Mouse (Mus musculus) G1E (cell line): ENCODE measurements around the gene Tmem88.

Source experiments
- CTCF ChIP-seq: IDR thresholded peaks from 2 replicates; pipeline ENCODE4 v1.5.1; 2012; ENCODE audit warnings: low read depth, low read length, inconsistent platforms, mixed read lengths
- GATA1 ChIP-seq: IDR thresholded peaks from 2 replicates; pipeline ENCODE4 v1.6.1; 2012; ENCODE audit warnings: borderline replicate concordance, low read length, inconsistent platforms, mixed read lengths
- TAL1 ChIP-seq: conservative IDR thresholded peaks from 2 replicates; pipeline ENCODE4 v1.6.1; 2012; ENCODE audit warnings: low read depth, low read length, inconsistent platforms, mixed read lengths

DNA sequence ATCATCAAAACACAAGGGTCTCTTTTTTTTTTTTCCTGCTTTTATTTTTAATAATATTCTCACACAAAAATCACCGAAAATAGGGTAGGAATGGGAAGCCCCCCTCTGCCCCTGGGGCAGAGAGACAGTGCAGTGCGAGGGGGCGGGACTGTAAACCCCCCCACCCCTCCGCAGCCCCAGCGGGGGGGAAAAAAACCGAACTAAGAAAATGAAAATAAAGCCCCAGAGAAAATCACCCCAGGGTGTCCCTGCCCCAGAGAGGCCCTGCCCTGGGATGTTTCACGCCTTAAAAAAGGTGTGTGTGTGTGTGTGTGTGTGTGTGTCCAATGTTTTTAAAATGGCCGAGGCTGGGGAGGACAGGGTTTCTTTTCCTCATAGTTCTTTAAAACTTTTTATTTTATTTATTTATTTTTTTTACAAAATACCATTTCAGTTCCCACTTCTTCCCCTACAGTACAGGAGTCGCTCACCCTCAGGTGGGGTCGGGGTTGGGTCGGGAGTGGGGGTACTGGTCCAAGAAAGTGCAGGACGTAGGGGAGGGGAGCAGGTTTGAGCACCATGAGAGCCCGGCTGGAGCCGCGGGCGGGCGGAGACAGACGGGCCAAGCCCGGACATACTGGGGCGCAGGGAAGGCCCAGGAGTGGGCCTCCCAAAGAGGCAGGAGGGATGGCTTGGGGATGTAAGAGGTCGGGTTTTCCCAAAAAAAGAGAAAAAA lies 609 bp upstream of the Tmem88 start:
- no peak for TF ChIP-seq GATA1
- no peak for TF ChIP-seq CTCF
- no peak for TF ChIP-seq TAL1
